Mouse (Mus musculus): ENCODE measurements around the gene 9230102O04Rik. TPM values are rescaled to one million over a fixed set of nuclear protein-coding genes. Genes with fewer than 3 reads are reported as not detected.
A peak's percentile ranks its signal among the peaks of the same experiment; 100 is the strongest.

Gene 9230102O04Rik
- polyA plus RNA-seq, 2 experiments = not detected

DNA sequence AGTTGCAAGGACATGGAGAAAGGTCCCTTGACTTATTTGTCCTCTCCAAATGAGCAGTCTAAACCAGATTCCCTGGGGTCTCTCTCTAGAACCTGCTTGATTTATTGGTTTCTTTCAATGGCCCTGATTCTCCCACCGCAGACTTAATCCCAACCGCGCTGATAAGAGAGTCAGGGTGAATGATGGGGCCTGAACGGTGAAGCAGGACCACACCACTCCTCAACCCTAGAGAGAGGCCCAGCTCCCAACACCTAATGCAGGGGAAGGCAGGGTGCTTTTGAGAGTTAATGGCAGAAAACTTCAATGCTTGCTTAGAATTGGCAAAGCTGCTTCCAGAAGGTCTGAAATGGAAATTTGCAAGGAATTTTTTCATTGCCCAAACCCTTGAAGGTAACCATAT, 14.1 kb downstream of the 9230102O04Rik start:
- H3K4me2 ChIP-seq (replicated peaks; ENCODE audit: low read depth, low read length, severe bottlenecking) = peak overlapping the region; percentile 16; the same call in 1 of the 2 replicates
- H3K27ac ChIP-seq (replicated peaks; ENCODE audit: low read depth, low read length) = no peak overlapping the region
- H3K36me3 ChIP-seq (ENCODE audit: control insufficient read depth, insufficient read depth, low read length) = no peaks in the 10 kb centered on the region
- H3K9ac ChIP-seq (ENCODE audit: low read depth, low read length, severe bottlenecking) = no peak overlapping the region
- no peaks in the 10 kb centered on the region for H3K9me3 ChIP-seq (ENCODE audit: control insufficient read depth, low read length)
- DNase-seq (ENCODE audit: low spot score) (no peak), ATAC-seq (ENCODE audit: low FRiP score, low read depth) (no peak)
- WGBS = 11% methylated on average over 4 of the region's 4 CpGs
- TF ChIP-seq POLR2A (IDR thresholded peaks at IDR 0.05; ENCODE audit: borderline replicate concordance, extremely low read depth, insufficient read depth, insufficient read length) = no peak
- H3K27me3 ChIP-seq (ENCODE audit: control insufficient read depth, insufficient read depth, low read length) = peaks cover 87% of the 10 kb centered on the region
- H3K4me3 ChIP-seq (replicated peaks; ENCODE audit: low read length) = peak overlapping the region; percentile 10
- H3K4me1 ChIP-seq (ENCODE audit: control insufficient read depth, insufficient read depth, low read length) = peaks cover 7% of the 10 kb centered on the region

DNA sequence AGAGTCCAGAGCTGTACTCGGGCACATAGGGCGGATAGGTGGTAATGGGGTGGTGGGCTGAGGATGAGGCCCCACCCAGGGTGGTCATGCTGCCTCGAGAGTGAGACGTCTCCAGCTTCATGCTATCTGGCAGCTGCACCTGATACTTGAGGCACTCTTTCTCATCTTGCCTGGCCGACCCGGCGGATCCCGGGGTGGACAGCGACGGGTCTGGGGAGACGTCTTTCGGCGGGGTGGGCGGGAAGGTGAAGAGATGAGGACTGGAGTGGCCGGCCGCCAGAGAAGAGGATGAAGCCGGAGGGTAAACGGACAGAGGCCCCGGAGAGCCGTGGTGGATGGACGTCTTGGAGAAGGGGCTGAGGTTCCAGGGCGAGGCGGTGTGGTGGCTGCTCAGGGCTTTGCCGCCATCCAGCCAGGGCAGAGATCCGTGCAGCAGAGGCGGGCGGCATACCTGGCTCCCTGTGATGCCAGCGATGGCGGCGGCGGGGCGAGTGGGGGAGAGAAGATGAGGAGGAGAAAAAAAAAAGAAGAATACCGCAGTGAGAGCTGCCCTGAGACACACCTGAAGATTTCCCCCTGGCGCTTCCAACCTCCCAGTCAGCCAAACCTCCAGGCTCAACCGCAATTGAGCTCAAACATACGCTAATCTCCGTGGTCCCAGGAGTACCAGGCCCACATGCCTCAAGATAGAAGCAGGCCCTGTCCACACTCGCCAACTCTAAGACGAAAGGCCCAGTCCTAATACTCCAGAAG, 14.7 kb downstream of the 9230102O04Rik start:
- H3K27me3 ChIP-seq (ENCODE audit: control insufficient read depth, insufficient read depth, low read length) = peaks cover 85% of the 10 kb centered on the region
- H3K4me2 ChIP-seq (replicated peaks; ENCODE audit: low read depth, low read length, severe bottlenecking) = peak overlapping the region; percentile 16; the same call in 1 of the 2 replicates
- no peak for TF ChIP-seq POLR2A (IDR thresholded peaks at IDR 0.05; ENCODE audit: borderline replicate concordance, extremely low read depth, insufficient read depth, insufficient read length)
- peaks cover 7% of the 10 kb centered on the region for H3K4me1 ChIP-seq (ENCODE audit: control insufficient read depth, insufficient read depth, low read length)
- H3K9ac ChIP-seq (ENCODE audit: low read depth, low read length, severe bottlenecking) = no peak overlapping the region
- WGBS = 8% methylated on average over 39 of the region's 39 CpGs
- peak overlapping the region; percentile 10 for H3K4me3 ChIP-seq (replicated peaks; ENCODE audit: low read length)
- H3K9me3 ChIP-seq (ENCODE audit: control insufficient read depth, low read length) = no peaks in the 10 kb centered on the region
- H3K27ac ChIP-seq (replicated peaks; ENCODE audit: low read depth, low read length) = no peak overlapping the region
- no peaks in the 10 kb centered on the region for H3K36me3 ChIP-seq (ENCODE audit: control insufficient read depth, insufficient read depth, low read length)
- DNase-seq (ENCODE audit: low spot score) (no peak), ATAC-seq (ENCODE audit: low FRiP score, low read depth) (no peak)

DNA sequence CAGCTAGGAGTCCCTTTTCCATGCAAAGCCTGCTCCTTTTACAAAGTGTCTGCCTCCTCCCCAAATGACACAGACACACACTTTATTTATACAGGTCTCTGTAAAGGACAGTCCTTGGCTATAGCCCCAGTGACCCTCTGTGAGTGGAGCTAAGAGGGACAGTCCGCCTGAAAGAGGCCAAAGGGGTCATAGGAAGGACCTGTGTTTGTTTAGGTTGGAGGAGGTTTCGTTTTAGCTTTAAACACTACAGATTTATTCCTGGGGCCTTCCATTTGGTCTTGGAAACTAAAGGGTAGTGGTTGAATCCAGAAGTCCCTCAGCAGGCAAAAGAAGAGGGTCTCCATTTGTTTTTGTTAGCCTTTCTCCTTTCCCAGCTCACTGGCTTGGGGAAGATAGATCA, 15.6 kb downstream of the 9230102O04Rik start:
- 35% methylated on average over 2 of the region's 2 CpGs for WGBS
- Histone ChIP-seq H3K4me3 (replicated peaks; ENCODE audit: low read length) (no peak overlapping the region), H3K4me1 (ENCODE audit: control insufficient read depth, insufficient read depth, low read length) (peaks cover 3% of the 10 kb centered on the region), H3K9ac (ENCODE audit: low read depth, low read length, severe bottlenecking) (no peak overlapping the region), H3K27ac (replicated peaks; ENCODE audit: low read depth, low read length) (no peak overlapping the region), H3K27me3 (ENCODE audit: control insufficient read depth, insufficient read depth, low read length) (peaks cover 86% of the 10 kb centered on the region), H3K4me2 (replicated peaks; ENCODE audit: low read depth, low read length, severe bottlenecking) (no peak overlapping the region), H3K9me3 (ENCODE audit: control insufficient read depth, low read length) (no peaks in the 10 kb centered on the region), H3K36me3 (ENCODE audit: control insufficient read depth, insufficient read depth, low read length) (no peaks in the 10 kb centered on the region)
- TF ChIP-seq POLR2A (IDR thresholded peaks at IDR 0.05; ENCODE audit: borderline replicate concordance, extremely low read depth, insufficient read depth, insufficient read length) = no peak
- no peak for ATAC-seq (ENCODE audit: low FRiP score, low read depth)
- DNase-seq (ENCODE audit: low spot score) = no peak

DNA sequence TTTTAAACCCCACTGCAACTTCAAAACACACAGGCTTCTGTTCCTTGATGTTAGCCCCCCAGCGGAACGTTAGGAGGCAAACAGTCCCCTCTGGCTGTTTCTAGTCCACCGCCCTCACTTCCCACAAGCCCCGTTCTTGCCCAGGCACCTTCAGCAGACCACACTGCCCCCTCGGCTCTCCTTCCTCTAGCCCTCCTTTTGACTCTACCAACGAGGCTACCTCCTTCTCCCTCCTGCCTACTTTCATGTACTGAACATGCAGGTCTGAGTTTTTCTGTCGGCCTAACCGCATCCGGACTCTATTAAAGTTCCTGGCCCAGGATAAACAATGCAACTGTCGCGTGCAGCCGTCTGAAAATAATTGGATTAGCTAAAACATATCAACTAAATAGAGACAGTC, 16.7 kb downstream of the 9230102O04Rik start:
- no peaks in the 10 kb centered on the region for H3K36me3 ChIP-seq (ENCODE audit: control insufficient read depth, insufficient read depth, low read length)
- WGBS = 6% methylated on average over 12 of the region's 12 CpGs
- H3K27ac ChIP-seq (replicated peaks; ENCODE audit: low read depth, low read length) = no peak overlapping the region
- H3K4me2 ChIP-seq (replicated peaks; ENCODE audit: low read depth, low read length, severe bottlenecking) = 0 out of 2 replicates have a peak overlapping the region, but pooled peaks have one; percentile 14
- H3K9ac ChIP-seq (ENCODE audit: low read depth, low read length, severe bottlenecking) = no peak overlapping the region
- peaks cover 84% of the 10 kb centered on the region for H3K27me3 ChIP-seq (ENCODE audit: control insufficient read depth, insufficient read depth, low read length)
- H3K4me1 ChIP-seq (ENCODE audit: control insufficient read depth, insufficient read depth, low read length) = no peaks in the 10 kb centered on the region; the same call in 1 of the 2 replicates
- no peak overlapping the region for H3K4me3 ChIP-seq (replicated peaks; ENCODE audit: low read length)
- no peak for DNase-seq (ENCODE audit: low spot score)
- TF ChIP-seq POLR2A (IDR thresholded peaks at IDR 0.05; ENCODE audit: borderline replicate concordance, extremely low read depth, insufficient read depth, insufficient read length) = no peak
- no peak for ATAC-seq (ENCODE audit: low FRiP score, low read depth)
- no peaks in the 10 kb centered on the region for H3K9me3 ChIP-seq (ENCODE audit: control insufficient read depth, low read length)

DNA sequence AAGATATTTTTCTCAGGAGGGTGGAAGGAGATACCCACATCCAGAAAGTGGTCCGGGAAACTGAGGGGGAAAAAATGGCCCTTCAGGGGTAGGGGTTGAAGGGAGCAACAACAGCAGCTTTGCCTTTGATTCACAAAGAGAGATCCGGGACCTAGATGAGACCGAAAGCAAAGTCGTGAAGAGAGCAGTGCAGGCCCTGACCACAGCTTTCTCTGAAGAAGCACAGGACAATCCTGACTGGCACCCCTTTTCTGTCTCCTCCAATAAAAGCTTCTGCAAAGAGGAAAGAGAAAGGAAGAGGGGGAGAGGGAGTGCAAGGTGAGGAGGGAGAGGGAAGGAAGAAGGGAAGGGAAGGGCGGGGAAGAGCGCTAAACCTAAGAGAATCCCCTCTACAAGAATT, 17.5 kb downstream of the 9230102O04Rik start:
- DNase-seq (ENCODE audit: low spot score) = no peak
- no peaks in the 10 kb centered on the region for H3K9me3 ChIP-seq (ENCODE audit: control insufficient read depth, low read length)
- H3K4me3 ChIP-seq (replicated peaks; ENCODE audit: low read length) = no peak overlapping the region
- H3K4me2 ChIP-seq (replicated peaks; ENCODE audit: low read depth, low read length, severe bottlenecking) = no peak overlapping the region
- no peak overlapping the region for H3K27ac ChIP-seq (replicated peaks; ENCODE audit: low read depth, low read length)
- H3K9ac ChIP-seq (ENCODE audit: low read depth, low read length, severe bottlenecking) = no peak overlapping the region
- peaks cover 75% of the 10 kb centered on the region for H3K27me3 ChIP-seq (ENCODE audit: control insufficient read depth, insufficient read depth, low read length)
- WGBS = 32% methylated on average over 6 of the region's 6 CpGs
- no peaks in the 10 kb centered on the region; the same call in 1 of the 2 replicates for H3K4me1 ChIP-seq (ENCODE audit: control insufficient read depth, insufficient read depth, low read length)
- no peak for TF ChIP-seq POLR2A (IDR thresholded peaks at IDR 0.05; ENCODE audit: borderline replicate concordance, extremely low read depth, insufficient read depth, insufficient read length)
- no peaks in the 10 kb centered on the region for H3K36me3 ChIP-seq (ENCODE audit: control insufficient read depth, insufficient read depth, low read length)
- no peak for ATAC-seq (ENCODE audit: low FRiP score, low read depth)
